Mouse (Mus musculus): ENCODE measurements around the gene Fam168a.
"Not testable (repeated sequence)": the region's sequence is repeated elsewhere in the genome, so short reads cannot be mapped to it uniquely, and the experiment has no call there.

The Fam168a gene

GRCm38 (mm10) chr7:100706883-100707480 lies 547 bp downstream of the Fam168a start:
- DNase-seq = no peak

DNA sequence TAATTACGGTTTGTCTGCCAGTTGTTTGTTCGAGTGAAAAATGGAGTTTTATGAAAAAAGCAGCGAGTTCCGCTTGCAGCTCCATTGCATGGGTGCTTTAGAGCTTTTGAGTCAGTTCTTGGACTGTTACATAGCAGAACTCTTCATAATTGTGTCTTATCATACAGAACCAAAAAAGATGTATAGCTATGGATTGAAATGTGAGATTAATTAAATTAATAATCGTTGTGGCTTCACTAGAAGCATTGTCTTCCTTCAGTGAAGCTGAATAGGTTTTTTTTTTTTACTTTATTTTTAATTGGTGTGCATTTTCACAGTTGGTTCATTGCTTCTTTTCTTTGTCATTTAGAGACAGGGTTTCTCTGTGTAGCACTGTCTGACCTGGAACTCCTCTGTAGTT lies 12.3 kb downstream of the Fam168a start:
- no peak for DNase-seq

DNA sequence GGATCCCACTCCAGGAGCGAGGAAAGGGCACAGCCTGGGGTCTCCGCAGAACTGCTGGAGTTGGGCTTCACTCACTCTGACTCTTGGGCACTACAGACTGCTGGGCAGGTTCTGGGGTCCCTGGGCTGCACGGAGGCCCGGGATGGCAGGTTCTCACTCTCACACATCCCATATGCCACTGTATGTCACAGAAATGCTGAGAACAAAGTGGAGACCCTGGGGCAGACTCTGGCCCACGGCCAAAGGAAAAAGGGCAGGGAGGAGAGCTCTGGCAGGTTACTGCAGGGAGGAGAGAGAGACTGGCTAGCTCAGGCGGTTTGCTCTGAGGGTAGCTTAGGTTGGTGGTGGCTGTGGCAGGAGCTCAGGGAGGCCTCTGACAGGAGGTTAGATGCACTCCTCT lies 15.8 kb downstream of the Fam168a start:
- DNase-seq = no peak

- no peak for DNase-seq
Measured at GRCm38 (mm10) chr7:100723453-100724294, 17.2 kb downstream of the Fam168a start.

DNA sequence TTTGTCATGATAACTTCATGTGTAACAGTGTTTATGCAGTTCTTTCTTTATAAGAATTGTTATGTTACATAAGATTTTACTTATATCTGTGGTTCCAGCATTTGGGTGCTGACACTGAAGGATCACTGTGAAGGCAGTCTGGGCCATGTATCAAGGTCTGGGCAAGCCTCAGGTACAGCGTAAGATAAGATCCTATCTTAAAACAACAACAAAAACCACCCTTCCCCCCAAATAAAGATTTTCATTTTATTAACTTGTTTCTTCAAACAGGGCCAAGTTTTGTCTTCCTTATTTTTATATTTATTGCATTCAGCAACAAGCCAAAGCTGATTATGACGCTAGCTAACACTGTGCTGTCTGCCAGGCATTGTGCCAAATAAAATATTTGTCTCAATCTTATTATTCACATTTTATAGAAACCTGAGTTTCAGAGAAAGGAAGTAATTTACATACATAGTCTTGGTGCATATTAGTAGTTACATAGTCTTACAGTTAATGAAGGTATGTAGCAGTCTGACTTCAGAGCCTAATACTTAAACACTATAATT lies 21.2 kb downstream of the Fam168a start:
- DNase-seq = no peak

DNA sequence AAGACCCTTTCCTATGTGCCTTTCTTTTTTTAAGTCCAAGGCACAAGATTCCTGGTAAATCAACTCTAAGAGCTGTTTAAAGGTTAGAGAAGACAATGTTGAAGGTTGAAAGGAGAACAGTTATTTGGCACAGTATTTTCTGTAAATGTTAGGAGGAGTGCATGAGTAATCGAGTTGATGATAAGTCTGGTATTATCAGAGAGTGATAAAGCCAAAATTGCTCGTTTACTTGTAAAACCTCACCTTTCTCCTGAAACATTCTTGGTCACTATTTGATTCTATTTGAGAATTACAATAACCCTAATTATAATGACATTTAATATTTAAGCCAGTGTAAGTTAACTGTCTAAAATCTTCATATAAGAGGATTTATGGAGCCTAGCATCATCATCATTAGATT lies 23.3 kb downstream of the Fam168a start:
- DNase-seq = no peak

GRCm38 (mm10) chr7:100732341-100733050 lies 26.1 kb downstream of the Fam168a start:
- DNase-seq = no peak

- DNase-seq = peak; percentile 52 to 56
Measured at GRCm38 (mm10) chr7:100733051-100733813, 26.8 kb downstream of the Fam168a start.

DNA sequence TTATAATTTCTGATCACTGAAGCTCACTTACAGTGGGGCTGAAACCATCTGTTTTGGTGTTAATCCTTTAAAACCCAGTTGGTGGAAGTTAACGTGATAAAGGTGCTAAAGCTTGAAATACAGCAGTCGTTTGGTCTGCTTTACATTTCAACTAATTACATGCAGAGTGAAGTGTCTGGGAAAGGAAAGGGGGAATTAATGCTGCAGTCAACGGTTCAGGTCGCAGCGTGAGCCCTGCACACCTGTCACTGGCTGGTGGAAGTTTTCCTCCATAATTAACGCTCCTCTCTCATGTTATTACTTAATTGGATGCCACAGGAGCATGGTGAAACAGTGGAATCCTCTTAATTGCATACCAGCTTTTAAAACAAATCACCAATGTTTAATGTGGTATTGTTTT lies 27.8 kb downstream of the Fam168a start:
- DNase-seq = no peak

GRCm38 (mm10) chr7:100734905-100735304 lies 28.5 kb downstream of the Fam168a start:
- not testable (repeated sequence) for DNase-seq

- no peak for DNase-seq
Measured at GRCm38 (mm10) chr7:100736131-100736530, 29.7 kb downstream of the Fam168a start.

DNA sequence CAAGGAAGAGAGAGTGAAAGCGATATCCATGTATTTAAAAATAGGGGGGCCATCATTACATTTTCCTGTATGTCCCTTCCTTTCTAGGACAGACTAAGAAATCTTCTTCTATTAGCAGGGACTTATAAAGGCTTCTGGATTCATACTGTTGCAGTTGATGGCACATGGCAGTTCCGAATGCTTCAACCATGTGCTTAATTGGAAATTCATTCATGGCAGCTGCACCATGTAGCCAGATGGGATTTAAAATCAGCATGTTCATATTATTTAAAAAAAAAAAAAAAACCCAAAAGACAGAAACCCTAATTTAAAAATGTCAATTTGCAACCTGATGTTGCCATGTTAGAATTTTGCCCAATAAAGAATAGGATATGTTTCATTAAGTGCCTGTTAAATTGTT lies 37.9 kb downstream of the Fam168a start:
- no peak for DNase-seq

DNA sequence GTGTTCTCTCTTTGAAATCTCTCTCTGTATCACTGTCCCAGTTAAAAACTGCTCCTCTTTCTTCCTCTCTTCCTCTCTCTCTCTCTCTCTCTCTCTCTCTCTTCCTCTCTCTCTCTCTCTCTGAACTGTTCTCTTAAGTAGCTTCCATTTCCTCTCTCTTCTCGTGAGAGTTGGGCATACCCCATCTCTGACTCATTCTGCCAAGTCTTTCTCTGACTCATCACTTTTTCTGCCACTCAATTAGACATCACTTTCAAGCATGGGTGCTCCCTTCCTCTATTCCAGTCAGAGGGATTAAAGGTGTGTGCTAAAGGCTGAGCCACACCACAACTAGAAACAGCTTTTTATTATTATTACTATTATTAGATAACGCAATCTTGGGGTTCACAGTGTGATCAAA lies 43.7 kb downstream of the Fam168a start:
- no peak for DNase-seq

DNA sequence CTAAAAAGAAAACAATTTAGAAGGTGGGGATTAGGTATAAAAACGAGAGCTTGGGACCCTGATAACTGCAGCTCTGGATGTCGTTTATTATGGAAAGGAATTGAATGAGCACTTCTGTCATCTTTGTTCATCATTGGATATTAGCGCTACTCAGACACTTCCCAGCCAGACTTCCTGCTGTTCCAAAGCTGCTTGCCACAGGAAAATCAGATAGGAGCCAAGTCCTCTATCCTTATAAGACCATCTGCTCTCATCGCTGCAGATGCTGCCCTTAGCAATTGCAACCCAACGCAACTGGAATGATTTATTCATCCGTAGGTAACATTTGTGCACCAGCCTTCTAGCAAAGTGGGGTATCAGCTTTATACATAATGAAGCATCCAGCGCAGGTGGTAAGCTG lies 52.3 kb downstream of the Fam168a start:
- no peak for DNase-seq

GRCm38 (mm10) chr7:100762726-100763125 lies 56.3 kb downstream of the Fam168a start:
- peak; percentile 28 for DNase-seq

DNA sequence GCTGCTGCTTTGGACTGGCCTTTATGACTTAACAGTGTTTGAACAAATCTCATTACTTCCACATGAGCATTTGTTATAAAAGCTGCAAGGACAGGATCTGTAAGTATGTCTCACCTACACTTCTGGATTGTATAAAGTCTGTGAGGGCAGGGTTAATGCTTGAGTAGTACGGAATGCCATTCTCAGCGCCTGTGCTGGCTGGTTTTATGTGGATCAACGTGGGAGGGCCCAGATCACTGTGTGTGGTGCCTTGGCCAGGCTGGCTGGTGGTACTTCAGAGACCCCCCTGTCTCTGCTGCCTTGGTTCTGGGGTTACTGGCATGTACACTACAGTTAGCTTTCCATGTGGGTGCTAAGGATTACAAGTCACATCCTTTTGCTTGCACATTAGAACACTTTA lies 61.1 kb downstream of the Fam168a start:
- DNase-seq = peak in 1 of 2 experiments; percentile 2

DNA sequence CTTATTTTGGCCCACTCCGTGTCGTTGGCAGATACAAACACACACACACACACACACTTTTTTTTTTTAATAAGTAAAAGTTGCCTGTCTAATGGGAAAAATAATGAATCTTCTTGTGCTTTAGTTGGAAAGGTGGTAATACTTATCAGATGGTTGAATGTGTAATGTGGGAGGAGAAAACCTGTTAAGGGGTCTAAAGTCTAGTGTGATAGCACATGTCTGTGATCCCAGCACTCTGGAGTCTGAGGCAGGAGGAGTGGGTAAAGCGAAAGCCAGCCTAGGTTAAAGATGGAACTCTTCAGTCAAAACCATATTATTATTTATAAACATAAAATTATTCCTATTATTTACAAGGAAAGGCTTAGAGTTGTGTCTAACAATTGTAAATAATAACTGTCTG lies 61.6 kb downstream of the Fam168a start:
- DNase-seq = no peak

- DNase-seq = peak in 1 of 2 experiments; percentile 7
Measured at GRCm38 (mm10) chr7:100769534-100770083, 63.2 kb downstream of the Fam168a start.

GRCm38 (mm10) chr7:100770669-100771341 lies 64.4 kb downstream of the Fam168a start:
- no peak for DNase-seq

GRCm38 (mm10) chr7:100774189-100774588 lies 67.8 kb downstream of the Fam168a start:
- DNase-seq = no peak

GRCm38 (mm10) chr7:100775810-100776209 lies 69.4 kb downstream of the Fam168a start:
- DNase-seq = no peak

DNA sequence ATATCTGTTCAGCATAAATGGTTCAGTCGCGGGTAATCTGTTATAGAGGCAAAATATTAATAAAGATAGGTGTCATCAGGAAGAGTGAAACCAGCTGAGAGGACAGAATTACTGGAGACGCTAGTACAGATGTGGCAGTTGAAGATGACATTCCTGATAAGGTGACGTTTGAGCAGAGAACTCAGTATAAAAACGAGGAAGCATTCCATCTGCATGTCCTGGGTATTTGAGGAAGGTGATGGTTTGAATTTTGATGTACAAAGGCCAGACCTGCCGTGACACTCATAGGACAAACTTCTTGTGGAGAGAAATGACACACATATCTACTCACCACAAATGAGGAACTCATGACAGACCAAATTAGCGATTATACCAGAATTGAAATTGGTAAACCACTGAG lies 73.8 kb downstream of the Fam168a start:
- DNase-seq = no peak

Data from lung, adult 18-20 months (tissue).